Mouse (Mus musculus): ENCODE measurements around the gene Gm20825. TPM values are rescaled to one million over a fixed set of nuclear protein-coding genes. Genes with fewer than 3 reads are reported as not detected.
"Not testable (repeated sequence)": the region's sequence is repeated elsewhere in the genome, so short reads cannot be mapped to it uniquely, and the experiment has no call there.

The Gm20825 gene
- total RNA-seq (2015; ENCODE audit: low replicate concordance) (not detected in 2 replicates), total RNA-seq (2017; ENCODE audit: low replicate concordance) (not detected in 2 replicates)

- not testable (repeated sequence) for ATAC-seq (replicated peaks; ENCODE audit: low FRiP score, poor library complexity, severe bottlenecking)
Observed at GRCm38 (mm10) chrY:8071407-8071806, at the start of gene Gm20825. TSS of gene Gm20825 (minus strand) at chrY:8071507.

Other genes starting within 250 kb of the Gm20825 start
- gene Gm29049, start 74.3 kb downstream of the Gm20825 start, total RNA-seq (2015; ENCODE audit: low replicate concordance) = not detected in 2 replicates
- gene Gm29049, start 74.3 kb downstream of the Gm20825 start, total RNA-seq (2017; ENCODE audit: low replicate concordance) = not detected in 2 replicates
- not detected in 2 replicates for gene Gm20824, start 186.4 kb upstream of the Gm20825 start, total RNA-seq (2015; ENCODE audit: low replicate concordance)
- gene Gm20824, start 186.4 kb upstream of the Gm20825 start, total RNA-seq (2017; ENCODE audit: low replicate concordance) = not detected in 2 replicates

Data from erythroblast, adult 5-6 weeks (primary cell).